Mouse (Mus musculus) urinary bladder, postnatal 25 days (tissue): ENCODE results near the gene Olfr1474.
"Not testable (repeated sequence)": the region's sequence is repeated elsewhere in the genome, so short reads cannot be mapped to it uniquely, and the experiment has no call there.

Experiments
- DNase-seq: peaks from one replicate; pipeline ENCODE4 v3.0.0; 2022; ENCODE audit warnings: low spot score

Gene Olfr1474

DNA sequence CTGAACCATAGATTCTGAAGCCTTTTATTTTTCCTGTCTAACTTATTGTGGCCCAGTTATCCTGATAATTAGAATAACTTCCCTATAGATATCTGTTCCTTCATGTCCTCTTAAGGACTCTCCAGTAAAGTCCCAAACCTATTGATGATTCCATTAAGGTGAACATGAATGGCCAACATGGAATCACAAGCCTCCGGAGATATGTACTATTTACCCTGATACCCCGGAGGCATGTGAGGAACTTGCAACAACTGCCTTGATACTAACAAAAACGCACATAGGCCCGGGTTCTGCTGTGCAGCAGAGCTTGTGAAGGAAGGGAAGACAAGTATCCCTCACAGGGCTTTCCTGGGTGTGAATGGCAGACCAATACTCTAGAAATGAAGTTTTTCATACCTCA is at the start of gene Olfr1474:
Olfr1474 (plus strand) TSS at position 301 of the 400 bp plus-strand sequence.
- not testable (repeated sequence) for DNase-seq

DNA sequence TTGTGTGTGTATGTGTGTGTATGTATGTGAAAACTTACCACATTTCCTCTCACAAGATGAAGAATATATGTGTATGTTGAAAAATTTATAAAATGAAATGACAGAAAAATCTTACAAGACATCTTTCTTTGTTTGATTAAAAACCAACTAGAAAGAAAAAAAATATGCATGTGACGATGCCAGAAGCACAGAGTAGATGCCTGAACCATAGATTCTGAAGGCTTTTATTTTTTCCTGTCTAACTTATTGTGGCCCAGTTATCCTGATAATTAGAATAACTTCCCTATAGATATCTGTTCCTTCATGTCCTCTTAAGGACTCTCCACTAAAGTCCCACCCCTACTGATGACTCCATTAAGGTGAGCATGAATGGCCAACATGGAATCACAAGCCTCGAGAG is 26.3 kb upstream of the Olfr1474 start, which contains the start of gene Olfr1471:
Olfr1471 (plus strand) TSS at position 301 of the 400 bp plus-strand sequence.
- DNase-seq = not testable (repeated sequence)

DNA sequence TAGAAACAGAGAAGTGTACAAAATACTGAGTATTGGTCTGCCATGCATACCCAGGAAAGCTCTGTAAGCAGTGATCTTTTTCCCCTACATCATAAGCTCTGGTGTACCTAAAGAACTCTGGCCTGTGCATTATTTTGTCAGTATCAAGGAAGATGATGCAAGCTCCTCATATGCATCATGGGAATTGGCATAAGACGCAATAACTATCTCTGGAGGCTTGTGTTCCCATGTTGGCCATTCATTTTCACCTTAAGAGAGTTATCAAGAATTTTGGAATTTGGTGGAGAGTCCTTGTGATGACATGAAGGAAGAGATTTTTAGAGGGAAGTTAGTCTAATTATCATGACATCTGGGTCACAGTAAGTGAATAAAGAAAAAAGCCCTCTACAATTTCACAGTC is 13.4 kb upstream of the Olfr1474 start, which contains the start of gene Olfr1472:
Olfr1472 (minus strand) TSS at position 101 of the 400 bp plus-strand sequence.
- DNase-seq = no peak

DNA sequence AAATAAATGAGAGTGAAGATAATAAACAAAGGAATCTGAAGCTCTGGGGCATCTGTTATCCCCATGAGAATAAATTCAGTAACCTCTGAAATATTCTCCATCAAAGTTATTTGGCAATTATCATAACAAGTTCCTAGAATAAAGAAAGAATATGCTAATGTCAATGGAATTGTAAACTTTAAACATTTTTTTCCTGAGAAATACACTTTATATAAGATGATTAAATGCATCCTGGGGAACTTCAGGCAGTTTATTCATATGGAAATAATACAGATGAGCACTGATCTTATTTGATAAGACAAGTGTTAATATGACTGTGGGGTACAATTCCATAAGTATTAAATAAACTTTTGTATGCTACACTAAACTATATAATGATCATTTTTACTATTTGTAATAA is 10.7 kb downstream of the Olfr1474 start, which contains the start of gene Olfr1475:
Olfr1475 (minus strand) TSS at position 101 of the 400 bp plus-strand sequence.
- DNase-seq = no peak

DNA sequence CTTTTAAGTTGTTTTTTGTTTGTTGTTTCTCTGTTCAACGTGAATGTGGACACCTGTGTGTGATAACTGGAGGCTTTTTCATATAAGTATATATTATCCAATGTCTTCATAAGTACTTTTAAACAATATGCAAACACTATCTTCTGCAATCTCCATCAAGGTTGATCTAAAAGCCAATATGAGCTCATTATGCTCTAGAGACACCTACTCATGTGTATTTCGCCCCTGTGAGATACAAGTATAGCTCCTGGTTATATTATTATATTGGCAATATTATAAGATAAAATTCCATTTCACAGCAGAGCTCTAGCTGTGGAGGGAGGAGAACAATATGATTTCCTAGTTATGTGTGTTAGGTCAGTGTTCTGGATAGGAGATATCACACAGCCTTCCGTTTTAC is 30.9 kb downstream of the Olfr1474 start, which contains the start of gene Olfr1477:
Olfr1477 (plus strand) TSS at position 301 of the 400 bp plus-strand sequence.
- DNase-seq = no peak
